In the genomic region with DNA sequence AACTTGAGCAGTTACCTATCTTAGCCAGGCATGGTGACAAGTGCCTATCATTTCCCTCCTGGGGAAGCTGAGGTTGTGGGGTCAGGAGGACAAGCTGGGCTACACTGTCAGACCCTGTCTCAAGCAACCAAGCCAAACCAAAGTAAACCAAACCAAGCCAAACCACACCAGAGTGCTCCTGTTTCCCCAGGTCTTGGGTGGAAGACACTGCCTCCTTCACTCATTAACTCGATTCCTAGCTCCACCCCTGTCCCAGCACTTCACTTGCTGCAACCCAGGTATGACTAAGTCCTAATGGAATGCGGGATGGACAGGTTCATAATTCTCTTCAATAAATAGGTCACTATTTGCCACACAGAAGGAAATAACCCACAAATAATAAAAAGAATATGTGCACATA, we compare ENCODE assay signal across 14 mouse cellular contexts. TPM values are rescaled to one million over a fixed set of nuclear protein-coding genes. Genes with fewer than 3 reads are reported as not detected.
DNase-seq lines count a peak whose midpoint lies in the region; ATAC-seq and TF ChIP-seq lines count a peak whose summit lies in the region.
"Had no signal": no experiment of that assay in that cellular context is flagged by ENCODE, and none has a peak within 500 bp of the region (broad histone marks: within the 10 kb centered on the region; RNA-seq: fewer than 3 reads in every experiment).

No protein-coding gene starts in this region.

- POLR2A ChIA-PET in Patski (lab: Charles Lee): interaction anchor here (0.8 kb wide), 1 partner anchor 14 kb away, joined by 3 read pairs; no protein-coding TSS in a partner anchor

- intact Hi-C loops in left cerebral cortex, postnatal 36 days (cut with DNase I): no loop called here

- no peak overlapping the region for H3K9ac ChIP-seq in kidney, embryonic 15.5 days

- H3K27ac ChIP-seq in kidney, embryonic 15.5 days: peak overlapping the region; percentile 19; the same call in 1 of the 2 replicates
- H3K27ac ChIP-seq: macrophage had no signal

- CTCF ChIA-PET in Patski (lab: Charles Lee): interaction anchor here (0.7 to 1.0 kb wide), 2 partner anchors 11 to 15 kb away, joined by 3 to 6 read pairs; no protein-coding TSS in a partner anchor

- no peak overlapping the region for H3K4me3 ChIP-seq in kidney, embryonic 15.5 days (replicated peaks)
- H3K4me3 ChIP-seq: myocyte had no signal

- no peaks in the 10 kb centered on the region for H3K36me3 ChIP-seq in kidney, embryonic 15.5 days

- 86% methylated on average over 2 of the region's 2 CpGs for WGBS in kidney, embryonic 15.5 days

- no peaks in the 10 kb centered on the region for H3K27me3 ChIP-seq in Patski
- H3K27me3 ChIP-seq in kidney, embryonic 15.5 days: no peaks in the 10 kb centered on the region

- no peaks in the 10 kb centered on the region for H3K9me3 ChIP-seq in kidney, embryonic 15.5 days (replicated peaks)

- peak; percentile 65 for DNase-seq in 3T3-L1 (ENCODE audit: low read depth, low spot score)
- no peak for DNase-seq in Patski (ENCODE audit: low read depth, low spot score)
- peak; percentile 50 for DNase-seq in lung, postnatal 36 days
- no peak for DNase-seq in cerebellum, adult 8-10 months
- no peak for DNase-seq in heart, postnatal 4 days
- DNase-seq in left cerebral cortex, postnatal 36 days (ENCODE audit: low spot score in 2 of 2): no peak
- DNase-seq: adrenal gland, adult 8-10 months; heart, adult 11 months had no signal

- in situ Hi-C loops in Patski (cut with MboI; ENCODE audit: low pct_unique_long_range_greater_than_20kb): no loop called here

- TF ChIP-seq CTCF in Patski (IDR thresholded peaks at IDR 0.05): no peak

- ATAC-seq in Patski: peak; percentile 55
- ATAC-seq in kidney, embryonic 15.5 days (replicated peaks; ENCODE audit: low FRiP score): peak; percentile 16; the same call in 1 of the 2 replicates
- ATAC-seq: inflammation-experienced regulatory T-cells, adult 6 months had no signal

- peaks cover 14% of the 10 kb centered on the region for H3K4me1 ChIP-seq in kidney, embryonic 15.5 days

- H3K4me2 ChIP-seq in kidney, embryonic 15.5 days: no peak overlapping the region

RNA-seq across cellular contexts. Expression of a gene that starts 2.9 kb away (rescaled TPM):
- 74.0 TPM for polyA plus RNA-seq in Patski (2021)
- polyA plus RNA-seq in kidney, embryonic 15.5 days (2015; fragmentation: Nextera tagmentation; extraction: Ambion mirVana): 87.6 and 89.5 TPM in 2 replicates
- 10 to 100 TPM; 46.6 to 48.4 TPM for total RNA-seq in heart, postnatal 4 days (2021)
- total RNA-seq in left cerebral cortex, postnatal 36 days (2021): 10 to 100 TPM; 64.1 to 71.7 TPM

RNA-seq across cellular contexts. Expression of a gene that starts 39.3 kb away (rescaled TPM):
- not detected for polyA plus RNA-seq in Patski (2021)
- polyA plus RNA-seq in kidney, embryonic 15.5 days (2015; fragmentation: Nextera tagmentation; extraction: Ambion mirVana): 0.09 TPM in 1 of 2 replicates, not detected in the other
- not detected for total RNA-seq in heart, postnatal 4 days (2021)
- not detected for total RNA-seq in left cerebral cortex, postnatal 36 days (2021)
- total RNA-seq: left cerebral cortex, postnatal 10 days had no signal
- polyA plus RNA-seq: embryonic facial prominence, embryonic 11.5 days; macrophage; myocyte had no signal

Comparison
In these comparisons a context has a peak if more than half of its experiments do, and no peak if none do; other contexts are left out.
1. DNase-seq: peak in 3T3-L1 (single experiment) and lung, postnatal 36 days (single experiment); none in Patski (single experiment), cerebellum, adult 8-10 months (single experiment), heart, postnatal 4 days (single experiment) and left cerebral cortex, postnatal 36 days (0 of 2).